Mouse (Mus musculus): Measurements from ENCODE around the gene Lcorl. TPM values are rescaled to one million over a fixed set of nuclear protein-coding genes. Genes with fewer than 3 reads are reported as not detected.

Lcorl gene
- polyA plus RNA-seq, 1 experiment from 2014 or later = 15.4 TPM

DNA sequence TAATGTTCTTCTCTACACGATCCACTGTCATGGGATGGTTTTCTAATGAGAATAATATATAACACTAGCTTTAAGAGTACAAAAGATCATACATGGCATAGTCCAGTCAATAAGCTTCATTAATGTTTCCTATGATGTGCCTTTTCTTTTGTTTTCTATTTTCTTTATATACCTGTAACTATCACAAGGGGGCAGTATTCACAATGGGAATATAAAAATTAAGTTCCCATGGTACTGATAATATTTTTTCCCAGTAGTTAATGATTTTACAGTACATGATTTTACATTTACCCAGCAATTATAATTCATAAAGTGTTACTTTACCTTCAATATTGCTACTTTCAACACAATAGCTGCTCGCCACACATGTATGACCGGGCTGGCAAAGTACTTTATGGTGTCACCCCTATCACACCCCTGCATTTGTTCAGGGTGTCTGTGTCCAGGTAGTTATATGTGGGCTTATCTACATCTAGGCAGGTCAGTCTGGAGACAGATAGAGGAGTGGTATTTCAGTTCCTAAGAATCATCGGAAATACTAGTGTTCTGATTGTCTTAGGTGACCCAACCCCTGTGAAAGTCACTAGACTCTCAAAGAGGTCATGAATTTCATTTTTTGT is 99.8 kb downstream of the Lcorl start:
- H3K27ac ChIP-seq (ENCODE audit: low read depth, low read length) = no peak overlapping the region

DNA sequence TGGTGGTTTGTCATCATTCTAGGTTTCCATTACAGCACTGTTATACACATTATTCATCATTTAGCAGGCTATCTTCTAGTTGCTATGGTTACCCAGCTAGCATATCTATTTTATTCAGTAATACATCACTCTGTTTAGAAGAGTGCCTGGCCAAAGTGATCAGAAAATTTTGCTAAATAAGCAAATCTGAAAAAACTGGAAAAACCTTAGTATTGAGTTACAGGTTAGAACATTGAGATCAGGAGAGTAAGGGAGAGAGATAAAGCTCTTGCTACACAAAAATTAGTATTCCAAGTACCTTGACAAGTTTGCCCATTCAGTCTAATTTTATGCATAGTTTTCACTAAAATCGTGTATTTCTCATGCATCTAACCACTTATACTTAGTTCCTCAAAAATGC is 119.5 kb downstream of the Lcorl start:
- H3K4me2 ChIP-seq = no peak overlapping the region

More for the DNA sequence above, 99.8 kb downstream of the Lcorl start:
- Histone ChIP-seq H3K9me3 (ENCODE audit: control insufficient read depth, low read length) (no peaks in the 10 kb centered on the region), H3K4me1 (replicated peaks; ENCODE audit: control insufficient read depth, insufficient read depth, low read length) (no peaks in the 10 kb centered on the region), H3K9ac (ENCODE audit: low read depth, low read length) (no peak overlapping the region), H3K4me3 (ENCODE audit: low read depth, low read length) (no peak overlapping the region), H3K4me2 (no peak overlapping the region), H3K27me3 (replicated peaks; ENCODE audit: control insufficient read depth, insufficient read depth, low read length) (no peaks in the 10 kb centered on the region), H3K36me3 (ENCODE audit: control insufficient read depth, insufficient read depth, low read length) (no peaks in the 10 kb centered on the region)
- ATAC-seq (replicated peaks; ENCODE audit: low FRiP score) = no peak
- no peak for DNase-seq (ENCODE audit: low spot score)
- WGBS = 84% methylated on average over 4 of the region's 4 CpGs

DNA sequence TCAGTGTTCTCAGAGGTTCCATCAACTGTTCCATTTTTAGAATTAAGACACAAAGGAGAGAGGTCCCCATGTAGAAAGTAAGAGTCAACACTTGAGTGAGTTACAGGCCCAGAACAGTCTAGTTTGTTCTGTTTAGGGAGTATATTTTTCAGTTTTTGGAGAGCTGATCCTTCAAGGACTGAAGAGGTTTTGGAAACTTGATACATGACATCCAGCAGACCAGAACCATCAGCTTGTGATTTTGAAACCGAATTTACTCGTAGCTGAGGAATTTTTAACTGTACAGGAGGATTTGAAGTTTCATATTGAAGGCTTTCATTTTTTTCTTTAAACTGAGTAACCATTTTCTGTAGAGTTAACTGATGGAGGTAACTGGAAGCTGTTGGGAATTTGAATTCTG is 123.7 kb downstream of the Lcorl start:
- peaks cover 2% of the 10 kb centered on the region; the same call in 1 of the 2 replicates for H3K36me3 ChIP-seq (ENCODE audit: control insufficient read depth, insufficient read depth, low read length)
- H3K9ac ChIP-seq (ENCODE audit: low read depth, low read length) = no peak overlapping the region
- H3K27me3 ChIP-seq (replicated peaks; ENCODE audit: control insufficient read depth, insufficient read depth, low read length) = no peaks in the 10 kb centered on the region
- H3K27ac ChIP-seq (ENCODE audit: low read depth, low read length) = no peak overlapping the region
- DNase-seq (ENCODE audit: low spot score) (no peak), ATAC-seq (replicated peaks; ENCODE audit: low FRiP score) (no peak)
- H3K4me1 ChIP-seq (replicated peaks; ENCODE audit: control insufficient read depth, insufficient read depth, low read length) = no peaks in the 10 kb centered on the region
- 83% methylated on average over 2 of the region's 2 CpGs for WGBS
- no peak overlapping the region for H3K4me2 ChIP-seq
- H3K4me3 ChIP-seq (ENCODE audit: low read depth, low read length) = no peak overlapping the region
- H3K9me3 ChIP-seq (ENCODE audit: control insufficient read depth, low read length) = no peaks in the 10 kb centered on the region

More for the DNA sequence above, 119.5 kb downstream of the Lcorl start:
- Histone ChIP-seq H3K36me3 (ENCODE audit: control insufficient read depth, insufficient read depth, low read length) (peaks cover 2% of the 10 kb centered on the region; the same call in 1 of the 2 replicates), H3K27ac (ENCODE audit: low read depth, low read length) (no peak overlapping the region), H3K9me3 (ENCODE audit: control insufficient read depth, low read length) (no peaks in the 10 kb centered on the region), H3K9ac (ENCODE audit: low read depth, low read length) (no peak overlapping the region), H3K27me3 (replicated peaks; ENCODE audit: control insufficient read depth, insufficient read depth, low read length) (no peaks in the 10 kb centered on the region), H3K4me1 (replicated peaks; ENCODE audit: control insufficient read depth, insufficient read depth, low read length) (no peaks in the 10 kb centered on the region), H3K4me3 (ENCODE audit: low read depth, low read length) (no peak overlapping the region)
- WGBS = 93% methylated on average over 1 of the region's 1 CpGs
- no peak for DNase-seq (ENCODE audit: low spot score)
- no peak for ATAC-seq (replicated peaks; ENCODE audit: low FRiP score)

DNA sequence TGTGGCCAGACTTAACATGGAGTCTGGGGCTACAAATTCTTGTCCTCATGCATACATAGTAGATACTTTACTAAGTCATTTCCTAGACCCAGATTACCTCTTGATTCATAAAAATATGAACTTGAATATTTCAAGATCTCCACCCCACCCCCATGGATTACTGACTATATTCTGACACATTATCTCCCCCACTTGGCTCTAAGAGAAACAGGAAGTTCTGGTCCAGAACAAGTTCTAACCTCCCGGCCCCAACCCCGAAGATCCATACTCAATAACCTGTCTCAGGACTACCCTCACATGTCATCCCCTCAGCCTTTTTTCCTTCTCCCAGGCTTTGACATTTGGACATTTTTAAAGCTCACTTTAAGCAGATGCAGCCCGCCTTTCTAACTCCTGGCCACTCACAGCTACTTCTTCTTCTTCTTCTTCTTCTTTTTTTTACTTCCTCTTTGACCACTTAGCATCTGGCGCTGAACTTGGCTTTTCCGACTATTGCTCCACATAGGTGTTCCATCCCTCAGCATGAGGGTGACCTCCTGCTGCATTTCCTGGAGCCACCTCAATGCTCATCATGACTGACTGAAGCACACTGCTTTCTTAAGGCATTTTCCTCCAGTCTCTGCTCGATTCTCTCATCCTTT is 138.4 kb downstream of the Lcorl start:
- no peak overlapping the region for H3K4me2 ChIP-seq
- H3K9me3 ChIP-seq (ENCODE audit: control insufficient read depth, low read length) = no peaks in the 10 kb centered on the region
- 63% methylated on average over 6 of the region's 6 CpGs for WGBS
- H3K27ac ChIP-seq (ENCODE audit: low read depth, low read length) = no peak overlapping the region
- H3K36me3 ChIP-seq (ENCODE audit: control insufficient read depth, insufficient read depth, low read length) = no peaks in the 10 kb centered on the region
- H3K4me3 ChIP-seq (ENCODE audit: low read depth, low read length) = no peak overlapping the region
- no peak overlapping the region for H3K9ac ChIP-seq (ENCODE audit: low read depth, low read length)
- no peaks in the 10 kb centered on the region for H3K4me1 ChIP-seq (replicated peaks; ENCODE audit: control insufficient read depth, insufficient read depth, low read length)
- H3K27me3 ChIP-seq (replicated peaks; ENCODE audit: control insufficient read depth, insufficient read depth, low read length) = no peaks in the 10 kb centered on the region
- no peak for ATAC-seq (replicated peaks; ENCODE audit: low FRiP score)
- no peak for DNase-seq (ENCODE audit: low spot score)

DNA sequence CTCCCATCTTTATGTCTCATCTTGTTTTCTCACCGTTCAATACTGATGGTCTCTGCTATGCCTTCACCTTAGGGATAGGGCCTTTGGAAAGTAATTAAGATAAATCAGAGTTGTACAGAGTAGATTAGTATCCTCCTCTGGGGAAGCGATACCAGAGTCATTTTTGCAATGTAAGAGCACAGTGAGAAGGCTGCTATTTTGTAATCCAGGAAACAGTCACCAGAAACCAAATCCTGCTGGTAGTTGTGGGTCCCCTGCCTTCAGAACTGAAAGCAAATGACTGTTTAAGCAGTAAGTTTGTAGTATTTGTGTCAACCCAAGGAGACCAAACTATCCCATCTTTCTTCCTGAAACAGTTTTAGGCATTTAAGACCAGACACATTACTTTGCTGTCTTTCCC is 147.8 kb downstream of the Lcorl start:
- WGBS = 89% methylated on average over 2 of the region's 2 CpGs
- H3K9me3 ChIP-seq (ENCODE audit: control insufficient read depth, low read length) = no peaks in the 10 kb centered on the region
- no peak overlapping the region for H3K27ac ChIP-seq (ENCODE audit: low read depth, low read length)
- H3K27me3 ChIP-seq (replicated peaks; ENCODE audit: control insufficient read depth, insufficient read depth, low read length) = no peaks in the 10 kb centered on the region
- no peak overlapping the region for H3K4me2 ChIP-seq
- no peak overlapping the region for H3K4me3 ChIP-seq (ENCODE audit: low read depth, low read length)
- H3K4me1 ChIP-seq (replicated peaks; ENCODE audit: control insufficient read depth, insufficient read depth, low read length) = no peaks in the 10 kb centered on the region
- DNase-seq (ENCODE audit: low spot score) (no peak), ATAC-seq (replicated peaks; ENCODE audit: low FRiP score) (no peak)
- no peak overlapping the region for H3K9ac ChIP-seq (ENCODE audit: low read depth, low read length)
- H3K36me3 ChIP-seq (ENCODE audit: control insufficient read depth, insufficient read depth, low read length) = peaks cover 7% of the 10 kb centered on the region; the same call in 1 of the 2 replicates

DNA sequence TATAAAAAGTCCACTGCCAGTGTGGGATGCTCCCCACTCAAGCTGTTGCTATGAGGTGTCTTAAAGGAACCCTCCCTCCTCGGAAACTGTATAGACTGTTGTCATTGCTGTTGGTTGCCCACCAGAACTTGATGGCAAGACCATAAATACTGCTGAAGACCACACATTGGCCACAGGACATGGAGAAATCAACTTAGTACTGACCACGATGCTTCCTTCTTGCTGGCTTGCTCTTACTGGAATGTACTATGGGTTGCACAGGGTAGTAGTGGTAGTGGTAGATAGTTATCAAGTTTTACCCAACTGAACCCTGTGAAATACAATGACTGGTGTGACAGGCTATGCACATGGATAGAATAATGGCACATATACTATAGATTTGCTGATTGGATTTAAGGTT is 150.6 kb downstream of the Lcorl start:
- ATAC-seq (replicated peaks; ENCODE audit: low FRiP score) (no peak), DNase-seq (ENCODE audit: low spot score) (no peak)
- 81% methylated on average over 2 of the region's 2 CpGs for WGBS
- H3K4me1 ChIP-seq (replicated peaks; ENCODE audit: control insufficient read depth, insufficient read depth, low read length) = no peaks in the 10 kb centered on the region
- H3K27ac ChIP-seq (ENCODE audit: low read depth, low read length) = no peak overlapping the region
- H3K27me3 ChIP-seq (replicated peaks; ENCODE audit: control insufficient read depth, insufficient read depth, low read length) = no peaks in the 10 kb centered on the region
- H3K36me3 ChIP-seq (ENCODE audit: control insufficient read depth, insufficient read depth, low read length) = peaks cover 7% of the 10 kb centered on the region; the same call in 1 of the 2 replicates
- H3K4me2 ChIP-seq = no peak overlapping the region
- no peaks in the 10 kb centered on the region for H3K9me3 ChIP-seq (ENCODE audit: control insufficient read depth, low read length)
- H3K9ac ChIP-seq (ENCODE audit: low read depth, low read length) = no peak overlapping the region
- no peak overlapping the region for H3K4me3 ChIP-seq (ENCODE audit: low read depth, low read length)

DNA sequence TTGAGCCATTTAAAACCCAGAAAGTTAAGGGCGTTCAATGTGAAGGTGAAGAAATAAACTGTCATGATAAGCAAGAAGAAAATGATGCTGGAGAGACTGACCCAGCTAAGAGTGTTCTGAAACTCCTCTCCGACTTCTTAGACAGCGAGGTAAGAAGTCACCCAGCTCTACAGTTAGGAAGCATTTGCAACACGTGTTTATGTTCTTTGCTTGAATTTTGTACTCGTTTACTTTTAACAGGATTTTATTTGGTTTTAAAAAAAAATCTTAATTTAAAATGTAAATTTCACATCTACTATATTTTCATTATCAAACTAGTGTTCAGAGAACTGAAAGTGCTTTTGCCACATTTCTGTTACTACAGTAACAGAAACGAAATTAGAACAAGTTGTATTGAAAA is 165.7 kb downstream of the Lcorl start:
- H3K9ac ChIP-seq (ENCODE audit: low read depth, low read length) = no peak overlapping the region
- no peaks in the 10 kb centered on the region for H3K9me3 ChIP-seq (ENCODE audit: control insufficient read depth, low read length)
- H3K27ac ChIP-seq (ENCODE audit: low read depth, low read length) = no peak overlapping the region
- WGBS = 84% methylated on average over 6 of the region's 6 CpGs
- H3K4me2 ChIP-seq = no peak overlapping the region
- no peak for ATAC-seq (replicated peaks; ENCODE audit: low FRiP score)
- H3K4me3 ChIP-seq (ENCODE audit: low read depth, low read length) = no peak overlapping the region
- H3K4me1 ChIP-seq (replicated peaks; ENCODE audit: control insufficient read depth, insufficient read depth, low read length) = no peaks in the 10 kb centered on the region
- H3K27me3 ChIP-seq (replicated peaks; ENCODE audit: control insufficient read depth, insufficient read depth, low read length) = no peaks in the 10 kb centered on the region
- H3K36me3 ChIP-seq (ENCODE audit: control insufficient read depth, insufficient read depth, low read length) = peaks cover 8% of the 10 kb centered on the region; the same call in 1 of the 2 replicates
- no peak for DNase-seq (ENCODE audit: low spot score)

DNA sequence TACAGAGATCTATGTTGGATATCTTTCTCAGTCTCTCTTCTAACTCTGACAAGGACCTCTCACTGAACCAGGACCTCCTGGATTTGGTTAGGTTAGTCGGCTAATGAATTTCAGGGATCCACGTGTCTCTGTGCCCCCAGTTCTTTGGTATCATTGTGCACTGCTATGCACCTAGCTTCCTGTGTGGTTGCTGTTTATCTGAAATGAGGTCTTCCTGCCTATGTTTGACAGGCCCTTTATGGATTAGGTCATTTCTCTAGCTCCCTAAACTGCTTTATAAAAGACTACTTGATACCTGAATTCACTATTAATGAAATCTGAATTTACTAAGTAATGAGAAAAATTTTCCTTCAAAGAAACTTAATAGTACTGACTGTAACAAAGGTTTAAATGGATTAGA is 166.6 kb downstream of the Lcorl start:
- DNase-seq (ENCODE audit: low spot score) = no peak

DNA sequence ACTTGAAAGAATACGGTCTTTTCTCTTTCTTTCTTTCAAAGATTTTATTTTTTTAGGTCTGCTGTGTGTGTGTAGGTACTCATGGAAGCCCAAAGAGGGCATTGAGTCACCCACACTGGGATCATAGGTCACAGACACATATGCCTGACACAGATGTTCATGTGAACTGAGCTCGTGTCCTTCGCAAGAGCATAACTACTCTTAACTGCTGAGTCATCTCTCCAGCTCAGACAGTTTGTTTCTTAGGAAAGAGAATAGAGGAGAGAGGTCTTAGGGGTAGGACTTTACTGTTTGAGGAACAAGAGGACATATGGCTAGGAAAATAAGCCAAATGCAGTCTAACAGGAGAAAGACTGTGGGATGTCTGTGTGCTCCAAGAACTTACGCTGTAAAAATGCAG is 168.3 kb downstream of the Lcorl start:
- ATAC-seq (replicated peaks; ENCODE audit: low FRiP score) (0 out of 2 replicates have a peak, but pooled peaks have one; percentile 36), DNase-seq (ENCODE audit: low spot score) (no peak)
- Histone ChIP-seq H3K4me3 (ENCODE audit: low read depth, low read length) (no peak overlapping the region), H3K27ac (ENCODE audit: low read depth, low read length) (no peak overlapping the region), H3K36me3 (ENCODE audit: control insufficient read depth, insufficient read depth, low read length) (peaks cover 7% of the 10 kb centered on the region; the same call in 1 of the 2 replicates), H3K4me1 (replicated peaks; ENCODE audit: control insufficient read depth, insufficient read depth, low read length) (no peaks in the 10 kb centered on the region), H3K9ac (ENCODE audit: low read depth, low read length) (no peak overlapping the region), H3K4me2 (no peak overlapping the region), H3K27me3 (replicated peaks; ENCODE audit: control insufficient read depth, insufficient read depth, low read length) (no peaks in the 10 kb centered on the region), H3K9me3 (ENCODE audit: control insufficient read depth, low read length) (no peaks in the 10 kb centered on the region)
- 69% methylated on average over 4 of the region's 4 CpGs for WGBS

More for the DNA sequence above, 166.6 kb downstream of the Lcorl start:
- Histone ChIP-seq H3K9me3 (ENCODE audit: control insufficient read depth, low read length) (no peaks in the 10 kb centered on the region), H3K9ac (ENCODE audit: low read depth, low read length) (no peak overlapping the region), H3K4me1 (replicated peaks; ENCODE audit: control insufficient read depth, insufficient read depth, low read length) (no peaks in the 10 kb centered on the region), H3K4me3 (ENCODE audit: low read depth, low read length) (no peak overlapping the region), H3K27ac (ENCODE audit: low read depth, low read length) (no peak overlapping the region), H3K36me3 (ENCODE audit: control insufficient read depth, insufficient read depth, low read length) (peaks cover 7% of the 10 kb centered on the region; the same call in 1 of the 2 replicates), H3K4me2 (no peak overlapping the region), H3K27me3 (replicated peaks; ENCODE audit: control insufficient read depth, insufficient read depth, low read length) (no peaks in the 10 kb centered on the region)
- peak; percentile 51; the same call in 1 of the 2 replicates for ATAC-seq (replicated peaks; ENCODE audit: low FRiP score)
- WGBS = 27% methylated on average over 2 of the region's 2 CpGs
